Mouse (Mus musculus) hematopoietic multipotent progenitor cell, adult 10-12 weeks (in vitro differentiated cells): ENCODE results near the gene Wdr19. TPM values are rescaled to one million over a fixed set of nuclear protein-coding genes. Genes with fewer than 3 reads are reported as not detected.

Source experiments
- polyA plus RNA-seq: library from polyadenylated mRNA; stranded (reverse); fragments of >175 nt; gene quantifications from 2 replicates; pipeline ENCODE4 v1.2.3, GENCODE M21; 2012; ENCODE audit warnings: low replicate concordance

Wdr19 gene
- 0.20 and 1.3 TPM in 2 replicates for polyA plus RNA-seq

DNA sequence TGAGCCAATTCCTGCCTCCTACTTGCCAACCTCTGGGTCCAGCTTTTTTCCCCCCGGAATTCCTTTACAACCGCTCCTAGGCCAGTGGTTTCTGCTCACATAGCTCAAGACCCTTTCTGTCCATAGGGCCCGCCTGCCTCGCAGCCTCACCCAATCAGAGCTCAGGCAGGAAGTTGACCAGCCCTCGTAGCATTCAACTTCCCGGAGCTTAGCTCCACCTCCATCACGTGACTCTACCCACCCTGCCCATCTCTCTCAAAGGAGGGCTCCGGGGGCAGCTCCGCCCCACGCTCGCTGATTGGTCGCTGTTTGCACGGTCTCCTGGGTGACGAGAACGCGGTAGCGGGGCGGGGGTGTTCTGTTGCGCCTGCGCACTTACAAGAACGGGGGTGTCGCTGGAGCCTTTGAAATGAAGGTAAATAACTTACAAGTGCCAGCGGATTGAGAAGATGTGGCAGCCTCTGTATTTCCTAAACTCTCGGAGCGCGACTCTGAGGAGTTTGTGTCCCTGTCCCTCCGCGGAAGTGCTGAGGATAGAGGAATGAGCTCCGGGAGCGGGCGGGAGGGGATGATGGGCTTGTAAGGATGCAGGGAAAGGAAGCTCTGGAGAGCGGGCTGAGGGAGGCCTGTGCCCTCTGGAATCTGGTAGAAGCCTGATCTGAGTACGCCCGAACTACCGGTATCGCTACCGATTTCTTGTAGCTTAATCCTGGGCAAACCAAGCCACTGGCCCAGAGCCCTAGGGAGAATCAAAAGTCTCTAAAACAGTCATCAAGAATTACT lies at the start of gene Wdr19:
Gene Wdr19 (plus strand): TSS at position 351 of the 783 bp plus-strand sequence.

Other genes starting within 250 kb of the Wdr19 start
- 0.88 and 3.1 TPM in 2 replicates for gene Tlr6, start 239.6 kb upstream of the Wdr19 start, polyA plus RNA-seq
- gene Fam114a1, start 229.6 kb upstream of the Wdr19 start, polyA plus RNA-seq: 0.55 and 1.5 TPM in 2 replicates
- gene Tmem156, start 107.6 kb upstream of the Wdr19 start, polyA plus RNA-seq: 2.5 and 3.3 TPM in 2 replicates
- 10.5 and 24.0 TPM in 2 replicates for gene Klhl5, start 92.2 kb upstream of the Wdr19 start, polyA plus RNA-seq
- gene Rfc1, start 136.0 kb downstream of the Wdr19 start, polyA plus RNA-seq: 1.6 and 13.4 TPM in 2 replicates
- not detected in 2 replicates for gene Klb, start 148.6 kb downstream of the Wdr19 start, polyA plus RNA-seq
- gene Rpl9, start 191.7 kb downstream of the Wdr19 start, polyA plus RNA-seq: 34.9 and 96.1 TPM in 2 replicates
- 1.8 and 5.0 TPM in 2 replicates for gene Lias, start 191.8 kb downstream of the Wdr19 start, polyA plus RNA-seq
- gene Ugdh, start 236.3 kb downstream of the Wdr19 start, polyA plus RNA-seq: 3.7 and 5.6 TPM in 2 replicates